Mouse (Mus musculus): ENCODE data around the gene Rpl35a. TPM values are rescaled to one million over a fixed set of nuclear protein-coding genes. Genes with fewer than 3 reads are reported as not detected.

The Rpl35a gene
- polyA plus RNA-seq, 1 experiment from 2014 or later, result 903 TPM

DNA sequence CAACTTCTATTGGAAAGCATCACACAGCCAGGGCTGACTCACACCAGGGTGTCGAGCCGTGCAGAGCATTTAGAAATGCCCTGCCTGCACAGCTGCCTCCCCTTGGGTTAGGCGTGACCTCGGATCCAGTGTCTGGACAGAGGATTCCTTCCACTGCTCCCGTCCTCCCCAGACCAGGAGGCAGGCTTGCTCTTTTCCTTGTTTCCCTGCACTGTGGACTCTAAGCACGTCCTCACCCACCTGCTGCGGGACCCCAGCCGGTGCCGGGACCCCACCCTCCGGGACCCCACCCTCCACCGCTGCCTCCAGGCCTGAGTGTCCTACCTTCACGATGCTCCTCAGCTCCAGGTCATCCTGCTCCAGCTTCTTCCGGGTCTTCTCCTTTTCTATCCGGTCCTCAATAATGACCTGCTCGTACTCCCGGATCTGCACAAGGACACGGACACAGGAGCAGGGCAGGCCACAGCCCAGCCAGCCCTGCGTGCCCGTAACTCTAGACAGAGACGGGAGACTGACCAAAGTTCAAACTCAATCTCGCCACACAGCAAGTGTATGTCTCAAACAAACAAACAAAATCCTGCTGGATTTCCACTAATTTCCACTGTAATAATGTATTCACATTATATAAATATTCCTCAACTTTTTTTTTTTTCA is 37.0 kb upstream of the Rpl35a start:
- Histone ChIP-seq H3K36me3 (ENCODE audit: control insufficient read depth, insufficient read depth, low read length) (no peaks in the 10 kb centered on the region), H3K9me3 (ENCODE audit: control insufficient read depth, low read length) (no peaks in the 10 kb centered on the region), H3K27me3 (replicated peaks; ENCODE audit: control insufficient read depth, insufficient read depth, low read length) (no peaks in the 10 kb centered on the region), H3K9ac (ENCODE audit: low read depth, low read length) (0 out of 2 replicates have a peak overlapping the region, but pooled peaks have one; percentile 16), H3K4me3 (ENCODE audit: low read length) (peak overlapping the region; percentile 6; the same call in 1 of the 2 replicates), H3K4me2 (ENCODE audit: low read depth, low read length) (peak overlapping the region; percentile 36), H3K4me1 (ENCODE audit: control insufficient read depth, insufficient read depth, low read length) (peaks cover 5% of the 10 kb centered on the region; the same call in 1 of the 2 replicates), H3K27ac (ENCODE audit: low read length) (no peak overlapping the region)
- 64% methylated on average over 21 of the region's 21 CpGs for WGBS
- peak; percentile 66 for ATAC-seq

DNA sequence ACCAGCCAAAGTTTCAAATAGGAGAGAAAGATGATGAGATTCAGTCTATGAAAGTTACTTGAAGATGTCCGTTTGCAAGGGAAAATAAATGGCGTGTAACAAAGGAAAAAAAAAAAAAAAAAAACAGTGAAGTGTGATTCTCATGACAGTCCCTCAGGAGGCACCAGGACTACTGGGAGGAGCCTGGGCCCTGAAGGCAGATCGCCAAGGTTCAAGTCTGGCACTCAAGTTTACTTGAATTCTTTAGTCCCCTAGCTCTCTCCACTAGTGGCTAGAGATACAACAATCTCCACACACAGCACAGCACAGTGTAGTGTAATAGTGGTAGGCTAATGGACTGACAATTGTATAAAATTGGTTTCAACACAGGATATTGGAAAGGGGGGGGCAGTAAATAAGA is 34.9 kb upstream of the Rpl35a start:
- no peak for ATAC-seq
- Histone ChIP-seq H3K9me3 (ENCODE audit: control insufficient read depth, low read length) (no peaks in the 10 kb centered on the region), H3K27ac (ENCODE audit: low read length) (no peak overlapping the region), H3K4me3 (ENCODE audit: low read length) (no peak overlapping the region), H3K9ac (ENCODE audit: low read depth, low read length) (no peak overlapping the region), H3K27me3 (replicated peaks; ENCODE audit: control insufficient read depth, insufficient read depth, low read length) (no peaks in the 10 kb centered on the region), H3K4me1 (ENCODE audit: control insufficient read depth, insufficient read depth, low read length) (peaks cover 5% of the 10 kb centered on the region; the same call in 1 of the 2 replicates), H3K36me3 (ENCODE audit: control insufficient read depth, insufficient read depth, low read length) (no peaks in the 10 kb centered on the region), H3K4me2 (ENCODE audit: low read depth, low read length) (no peak overlapping the region)
- 70% methylated on average over 3 of the region's 3 CpGs for WGBS

DNA sequence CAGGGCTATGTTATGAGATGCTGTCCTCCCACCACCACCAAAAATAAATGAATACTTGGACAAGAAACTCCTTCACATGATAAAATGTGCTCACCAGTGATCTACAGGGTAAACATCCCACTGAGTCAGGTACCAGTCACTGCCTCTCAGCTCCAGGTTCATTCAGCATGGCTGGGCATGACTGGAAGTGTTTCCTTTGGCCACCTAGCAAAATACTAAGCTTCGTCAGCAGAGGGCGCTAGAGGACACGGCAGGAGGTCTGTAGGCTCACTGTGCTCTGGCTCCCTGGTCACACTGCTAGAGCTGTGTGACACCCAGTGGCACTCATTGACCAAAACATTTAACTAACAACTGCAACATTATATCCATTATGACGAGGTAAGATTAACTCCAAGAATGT is 32.5 kb upstream of the Rpl35a start:
- H3K27me3 ChIP-seq (replicated peaks; ENCODE audit: control insufficient read depth, insufficient read depth, low read length), result no peaks in the 10 kb centered on the region
- H3K36me3 ChIP-seq (ENCODE audit: control insufficient read depth, insufficient read depth, low read length), result no peaks in the 10 kb centered on the region
- ATAC-seq, result peak; percentile 75
- peaks cover 5% of the 10 kb centered on the region; the same call in 1 of the 2 replicates for H3K4me1 ChIP-seq (ENCODE audit: control insufficient read depth, insufficient read depth, low read length)
- no peak overlapping the region for H3K4me3 ChIP-seq (ENCODE audit: low read length)
- H3K4me2 ChIP-seq (ENCODE audit: low read depth, low read length), result no peak overlapping the region
- H3K27ac ChIP-seq (ENCODE audit: low read length), result no peak overlapping the region
- H3K9ac ChIP-seq (ENCODE audit: low read depth, low read length), result no peak overlapping the region
- no peaks in the 10 kb centered on the region for H3K9me3 ChIP-seq (ENCODE audit: control insufficient read depth, low read length)
- WGBS, result 3% methylated on average over 4 of the region's 4 CpGs

DNA sequence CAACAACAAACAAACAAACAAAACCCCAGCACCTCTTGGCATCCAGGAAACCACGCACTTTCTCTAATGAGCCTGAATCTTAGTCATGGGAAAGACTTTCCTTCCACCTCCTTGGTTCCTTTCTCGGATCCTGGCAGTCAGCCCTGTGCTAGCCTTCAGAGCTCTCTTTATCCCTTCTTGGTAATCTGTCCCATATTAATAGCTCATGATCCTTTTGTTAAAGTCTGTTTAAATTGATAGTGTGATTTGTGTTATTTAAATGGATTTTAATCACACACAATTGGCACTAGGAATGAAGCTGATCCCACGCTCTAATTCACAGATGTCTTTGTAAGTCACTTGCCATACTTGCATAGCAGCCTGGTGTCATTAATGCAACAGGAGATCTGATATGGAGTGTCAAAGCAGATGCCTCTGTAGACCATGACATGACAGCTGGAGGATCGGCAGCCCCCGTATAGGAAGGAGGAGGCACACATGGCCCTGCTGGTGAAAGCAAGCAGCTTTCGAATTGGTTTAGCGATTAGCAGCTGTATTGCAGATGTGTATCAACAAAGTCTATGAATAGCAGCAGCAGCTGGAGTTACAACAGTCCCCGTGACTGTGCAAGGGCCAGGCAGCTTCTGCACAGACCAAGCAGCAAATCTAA is 31.7 kb upstream of the Rpl35a start:
- H3K27ac ChIP-seq (ENCODE audit: low read length), result no peak overlapping the region
- 0 out of 2 replicates have a peak, but pooled peaks have one; percentile 28 for ATAC-seq
- 67% methylated on average over 8 of the region's 8 CpGs for WGBS
- H3K9me3 ChIP-seq (ENCODE audit: control insufficient read depth, low read length), result no peaks in the 10 kb centered on the region
- no peaks in the 10 kb centered on the region for H3K4me1 ChIP-seq (ENCODE audit: control insufficient read depth, insufficient read depth, low read length)
- H3K4me3 ChIP-seq (ENCODE audit: low read length), result no peak overlapping the region
- H3K9ac ChIP-seq (ENCODE audit: low read depth, low read length), result no peak overlapping the region
- no peak overlapping the region for H3K4me2 ChIP-seq (ENCODE audit: low read depth, low read length)
- no peaks in the 10 kb centered on the region for H3K27me3 ChIP-seq (replicated peaks; ENCODE audit: control insufficient read depth, insufficient read depth, low read length)
- no peaks in the 10 kb centered on the region for H3K36me3 ChIP-seq (ENCODE audit: control insufficient read depth, insufficient read depth, low read length)

DNA sequence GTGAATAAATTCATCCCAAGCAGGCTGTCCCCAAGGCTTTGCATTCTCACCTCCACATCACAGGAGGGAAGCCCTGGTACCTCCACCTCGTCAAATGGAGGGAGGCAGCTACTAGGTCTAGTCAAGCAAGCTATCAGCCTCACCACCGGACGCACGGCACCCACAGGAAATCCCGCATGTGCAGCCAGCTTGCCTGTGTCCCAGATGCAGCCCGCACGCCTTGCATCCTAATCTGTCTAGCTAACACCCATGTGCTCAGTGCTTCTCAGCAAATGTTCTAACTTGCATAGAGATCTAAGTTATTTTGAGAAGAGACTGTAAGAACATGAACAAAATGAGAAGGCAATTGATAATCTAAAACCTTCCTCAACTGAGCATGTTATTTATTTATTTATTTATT is 29.9 kb upstream of the Rpl35a start:
- Histone ChIP-seq H3K4me3 (ENCODE audit: low read length) (no peak overlapping the region), H3K27me3 (replicated peaks; ENCODE audit: control insufficient read depth, insufficient read depth, low read length) (no peaks in the 10 kb centered on the region), H3K4me1 (ENCODE audit: control insufficient read depth, insufficient read depth, low read length) (no peaks in the 10 kb centered on the region), H3K36me3 (ENCODE audit: control insufficient read depth, insufficient read depth, low read length) (no peaks in the 10 kb centered on the region), H3K9me3 (ENCODE audit: control insufficient read depth, low read length) (no peaks in the 10 kb centered on the region), H3K27ac (ENCODE audit: low read length) (no peak overlapping the region), H3K4me2 (ENCODE audit: low read depth, low read length) (no peak overlapping the region), H3K9ac (ENCODE audit: low read depth, low read length) (no peak overlapping the region)
- 86% methylated on average over 7 of the region's 7 CpGs for WGBS
- ATAC-seq, result no peak

DNA sequence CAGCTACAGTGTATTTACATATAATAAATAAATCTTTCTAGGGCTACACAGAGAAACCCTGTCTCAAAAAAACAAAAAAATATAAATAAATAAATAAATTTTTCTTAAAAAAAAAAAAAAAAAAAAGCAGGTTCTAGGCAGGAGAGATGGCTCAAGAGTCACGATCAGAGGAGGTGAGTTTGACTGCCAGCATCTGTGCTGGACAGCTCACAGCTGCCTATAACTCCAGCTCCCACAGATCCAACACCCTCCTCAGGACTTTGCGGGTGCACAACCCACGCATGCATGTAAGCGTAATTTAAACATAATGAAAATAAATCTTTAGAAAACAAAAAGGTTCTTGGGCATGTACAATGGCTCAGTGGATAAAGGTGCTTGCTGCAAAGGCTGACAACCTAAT is 20.2 kb upstream of the Rpl35a start:
- Histone ChIP-seq H3K27me3 (replicated peaks; ENCODE audit: control insufficient read depth, insufficient read depth, low read length) (no peaks in the 10 kb centered on the region), H3K27ac (ENCODE audit: low read length) (no peak overlapping the region), H3K4me3 (ENCODE audit: low read length) (no peak overlapping the region), H3K9ac (ENCODE audit: low read depth, low read length) (no peak overlapping the region), H3K4me1 (ENCODE audit: control insufficient read depth, insufficient read depth, low read length) (no peaks in the 10 kb centered on the region), H3K36me3 (ENCODE audit: control insufficient read depth, insufficient read depth, low read length) (no peaks in the 10 kb centered on the region), H3K9me3 (ENCODE audit: control insufficient read depth, low read length) (no peaks in the 10 kb centered on the region), H3K4me2 (ENCODE audit: low read depth, low read length) (no peak overlapping the region)
- ATAC-seq, result no peak
- 77% methylated on average over 4 of the region's 4 CpGs for WGBS

DNA sequence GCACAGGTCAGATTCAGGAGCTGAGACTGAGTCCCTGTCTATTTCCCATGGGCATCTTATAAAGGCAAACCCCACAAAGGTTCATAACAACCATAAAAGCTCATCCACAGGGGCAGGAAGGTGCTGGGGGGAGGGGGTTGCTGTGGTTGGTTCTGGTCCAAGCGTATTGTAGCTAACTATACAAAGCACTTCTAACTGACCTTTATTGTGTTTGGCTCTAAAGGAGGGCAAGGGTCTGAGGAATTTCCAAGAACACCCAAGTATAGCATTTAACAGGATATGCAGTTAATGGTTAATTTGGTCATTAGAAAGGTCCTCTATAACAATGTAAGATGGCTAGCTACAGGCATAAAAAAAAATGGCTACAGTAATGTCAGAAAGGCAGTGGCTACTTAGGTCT is 13.6 kb upstream of the Rpl35a start:
- WGBS, result 74% methylated on average over 1 of the region's 1 CpGs
- no peak overlapping the region for H3K4me3 ChIP-seq (ENCODE audit: low read length)
- H3K36me3 ChIP-seq (ENCODE audit: control insufficient read depth, insufficient read depth, low read length), result no peaks in the 10 kb centered on the region
- H3K4me1 ChIP-seq (ENCODE audit: control insufficient read depth, insufficient read depth, low read length), result no peaks in the 10 kb centered on the region
- no peak for ATAC-seq
- H3K27ac ChIP-seq (ENCODE audit: low read length), result no peak overlapping the region
- H3K4me2 ChIP-seq (ENCODE audit: low read depth, low read length), result no peak overlapping the region
- no peaks in the 10 kb centered on the region for H3K9me3 ChIP-seq (ENCODE audit: control insufficient read depth, low read length)
- H3K27me3 ChIP-seq (replicated peaks; ENCODE audit: control insufficient read depth, insufficient read depth, low read length), result no peaks in the 10 kb centered on the region
- no peak overlapping the region for H3K9ac ChIP-seq (ENCODE audit: low read depth, low read length)

DNA sequence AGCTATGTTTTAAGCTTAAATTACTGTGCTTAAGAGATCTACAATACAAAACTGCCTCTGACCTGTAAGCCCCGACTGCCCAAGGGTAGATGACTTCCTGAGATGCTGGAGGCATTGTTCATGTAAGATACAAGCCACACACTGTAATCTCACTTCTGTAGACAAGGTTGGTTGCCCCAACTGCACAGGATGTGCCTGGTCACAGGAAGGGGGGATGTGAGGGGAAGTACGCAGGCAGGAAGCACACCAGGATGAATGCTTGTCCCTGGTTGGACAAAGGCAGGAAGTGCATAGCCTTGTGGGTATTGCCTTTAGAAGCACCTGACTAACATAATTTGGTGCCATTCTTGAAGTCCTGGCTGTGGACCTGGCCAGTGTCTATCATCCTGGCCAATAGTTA is 13.0 kb upstream of the Rpl35a start:
- H3K27me3 ChIP-seq (replicated peaks; ENCODE audit: control insufficient read depth, insufficient read depth, low read length), result no peaks in the 10 kb centered on the region
- no peak for ATAC-seq
- H3K36me3 ChIP-seq (ENCODE audit: control insufficient read depth, insufficient read depth, low read length), result no peaks in the 10 kb centered on the region
- H3K9me3 ChIP-seq (ENCODE audit: control insufficient read depth, low read length), result no peaks in the 10 kb centered on the region
- no peak overlapping the region for H3K4me2 ChIP-seq (ENCODE audit: low read depth, low read length)
- no peak overlapping the region for H3K4me3 ChIP-seq (ENCODE audit: low read length)
- H3K9ac ChIP-seq (ENCODE audit: low read depth, low read length), result no peak overlapping the region
- no peak overlapping the region for H3K27ac ChIP-seq (ENCODE audit: low read length)
- 62% methylated on average over 2 of the region's 2 CpGs for WGBS
- no peaks in the 10 kb centered on the region for H3K4me1 ChIP-seq (ENCODE audit: control insufficient read depth, insufficient read depth, low read length)

DNA sequence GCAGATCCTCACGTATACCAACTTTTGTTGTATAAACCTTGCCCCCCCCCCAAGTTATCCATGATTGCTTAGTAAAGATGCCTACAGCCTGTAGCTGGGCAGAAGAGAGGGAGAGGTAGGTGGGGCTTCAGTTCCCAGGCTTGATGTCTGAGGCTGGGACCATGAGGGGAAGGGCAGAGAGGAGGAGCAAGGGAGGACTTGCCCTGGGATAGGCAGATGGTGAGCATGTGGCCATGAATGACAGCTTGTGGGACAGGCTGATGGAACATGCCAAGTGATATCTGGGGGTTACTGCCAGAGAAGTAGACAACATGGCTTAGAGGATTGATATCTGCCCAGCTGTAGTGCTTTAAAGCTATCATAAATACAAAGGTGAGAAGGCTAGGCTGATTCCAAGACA is 8.2 kb upstream of the Rpl35a start:
- no peak overlapping the region for H3K9ac ChIP-seq (ENCODE audit: low read depth, low read length)
- H3K27me3 ChIP-seq (replicated peaks; ENCODE audit: control insufficient read depth, insufficient read depth, low read length), result no peaks in the 10 kb centered on the region
- no peak overlapping the region for H3K4me2 ChIP-seq (ENCODE audit: low read depth, low read length)
- H3K4me3 ChIP-seq (ENCODE audit: low read length), result no peak overlapping the region
- WGBS, result 97% methylated on average over 1 of the region's 1 CpGs
- no peaks in the 10 kb centered on the region for H3K4me1 ChIP-seq (ENCODE audit: control insufficient read depth, insufficient read depth, low read length)
- H3K9me3 ChIP-seq (ENCODE audit: control insufficient read depth, low read length), result no peaks in the 10 kb centered on the region
- ATAC-seq, result no peak
- no peaks in the 10 kb centered on the region for H3K36me3 ChIP-seq (ENCODE audit: control insufficient read depth, insufficient read depth, low read length)
- H3K27ac ChIP-seq (ENCODE audit: low read length), result no peak overlapping the region

Measured in intestine, embryonic 16.5 days (tissue).